Mouse (Mus musculus) intestine, embryonic 14.5 days (tissue): ENCODE measurements around the gene Ostm1. TPM values are rescaled to one million over a fixed set of nuclear protein-coding genes. Genes with fewer than 3 reads are reported as not detected.
A peak's percentile ranks its signal among the peaks of the same experiment; 100 is the strongest.

ENCODE experiments used
- ATAC-seq: fragments of 200-750 bp; cut with Nextera tagmentation; replicated peaks from 2 replicates; pipeline ENCODE4 v1.8.0; 2017; ENCODE audit warnings: low read depth, moderate number of reproducible peaks, moderate TSS enrichment, moderate library complexity; ENCODE audit not compliant: low FRiP score, low TSS enrichment
- DNase-seq: peaks from one replicate; pipeline ENCODE4 v3.0.0-alpha.2; 2018; ENCODE audit warnings: low spot score
- H3K27ac ChIP-seq: fragments of 300-500 bp; sonication (generic); 2 replicates; pipeline ENCODE4 v1.5.1; 2014; ENCODE audit warnings: low read depth, mild to moderate bottlenecking, control low read depth
- H3K27me3 ChIP-seq: fragments of 300-500 bp; sonication (generic); replicated peaks from 2 replicates; pipeline ENCODE4 v1.6.1; 2014; ENCODE audit warnings: low read length, control low read depth; ENCODE audit not compliant: control insufficient read depth, insufficient read depth
- H3K36me3 ChIP-seq: fragments of 300-500 bp; sonication (generic); 2 replicates; pipeline ENCODE4 v1.6.1; 2014; ENCODE audit warnings: low read length, control low read depth; ENCODE audit not compliant: control insufficient read depth, insufficient read depth
- H3K4me1 ChIP-seq: fragments of 300-500 bp; sonication (generic); replicated peaks from 2 replicates; pipeline ENCODE4 v1.6.1; 2014; ENCODE audit warnings: low read length, control low read depth, mixed read lengths; ENCODE audit not compliant: control insufficient read depth, insufficient read depth
- H3K4me2 ChIP-seq: fragments of 300-500 bp; sonication (generic); 2 replicates; pipeline ENCODE4 v1.6.1; 2014; ENCODE audit warnings: low read length
- H3K4me3 ChIP-seq: fragments of 300-500 bp; sonication (generic); 2 replicates; pipeline ENCODE4 v1.5.1; 2014; ENCODE audit warnings: low read depth, low read length, control low read depth, mixed read lengths
- H3K9ac ChIP-seq: fragments of 300-500 bp; sonication (generic); 2 replicates; pipeline ENCODE4 v1.6.1; 2014; ENCODE audit warnings: mild to moderate bottlenecking, low read length
- H3K9me3 ChIP-seq: fragments of 300-500 bp; sonication (generic); 2 replicates; pipeline ENCODE4 v1.6.1; 2016; ENCODE audit warnings: low read length, control low read depth; ENCODE audit not compliant: control insufficient read depth
- WGBS: fragments of 180-500 bp; shearing (Covaris S2); extraction: QIAGEN DNeasy Blood & Tissue Kit; methylation state at CpG from one replicate; pipeline ENCODE4 v1.1.7; 2014; 5-methylcytosine and 5-hydroxymethylcytosine counted together
- polyA plus RNA-seq: library from polyadenylated mRNA; unstranded; fragments of >200 nt; fragmentation: Nextera tagmentation; extraction: Ambion mirVana; gene quantifications from 2 replicates; pipeline ENCODE4 v1.2.1, GENCODE M21; 2014

The Ostm1 gene
- polyA plus RNA-seq, 1 experiment from 2014 or later, result 13.0 TPM

DNA sequence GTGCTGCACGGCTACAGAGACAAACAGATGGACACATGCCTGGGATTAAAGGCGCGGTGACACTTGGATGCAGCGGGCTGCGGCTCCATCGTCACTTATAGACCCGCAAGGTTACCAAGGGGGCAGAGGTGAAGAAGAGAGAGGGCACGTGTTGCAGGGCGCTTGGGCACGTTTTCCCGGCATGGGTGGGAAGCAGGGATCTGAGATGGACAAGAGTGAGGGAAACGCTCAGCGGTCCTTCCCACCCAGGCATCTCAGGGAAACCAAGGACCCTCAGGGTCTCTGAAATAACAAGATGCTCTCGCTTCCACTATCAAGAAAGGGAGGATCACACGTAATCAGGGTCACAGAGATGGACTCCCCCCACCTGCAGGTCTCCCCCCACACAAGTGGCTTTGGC lies 10.7 kb upstream of the Ostm1 start:
- no peak overlapping the region for H3K4me3 ChIP-seq
- DNase-seq, result no peak
- no peaks in the 10 kb centered on the region for H3K36me3 ChIP-seq
- no peaks in the 10 kb centered on the region for H3K9me3 ChIP-seq
- no peak overlapping the region for H3K4me2 ChIP-seq
- no peak for ATAC-seq
- no peak overlapping the region for H3K9ac ChIP-seq
- 2% methylated on average over 15 of the region's 15 CpGs for WGBS
- H3K27me3 ChIP-seq, result peaks cover 100% of the 10 kb centered on the region
- H3K27ac ChIP-seq, result no peak overlapping the region
- no peaks in the 10 kb centered on the region for H3K4me1 ChIP-seq

- WGBS, result 4% methylated on average over 10 of the region's 10 CpGs
- H3K4me1 ChIP-seq, result no peaks in the 10 kb centered on the region
Observed at GRCm38 (mm10) chr10:42574639-42575038, 9.0 kb upstream of the Ostm1 start.

DNA sequence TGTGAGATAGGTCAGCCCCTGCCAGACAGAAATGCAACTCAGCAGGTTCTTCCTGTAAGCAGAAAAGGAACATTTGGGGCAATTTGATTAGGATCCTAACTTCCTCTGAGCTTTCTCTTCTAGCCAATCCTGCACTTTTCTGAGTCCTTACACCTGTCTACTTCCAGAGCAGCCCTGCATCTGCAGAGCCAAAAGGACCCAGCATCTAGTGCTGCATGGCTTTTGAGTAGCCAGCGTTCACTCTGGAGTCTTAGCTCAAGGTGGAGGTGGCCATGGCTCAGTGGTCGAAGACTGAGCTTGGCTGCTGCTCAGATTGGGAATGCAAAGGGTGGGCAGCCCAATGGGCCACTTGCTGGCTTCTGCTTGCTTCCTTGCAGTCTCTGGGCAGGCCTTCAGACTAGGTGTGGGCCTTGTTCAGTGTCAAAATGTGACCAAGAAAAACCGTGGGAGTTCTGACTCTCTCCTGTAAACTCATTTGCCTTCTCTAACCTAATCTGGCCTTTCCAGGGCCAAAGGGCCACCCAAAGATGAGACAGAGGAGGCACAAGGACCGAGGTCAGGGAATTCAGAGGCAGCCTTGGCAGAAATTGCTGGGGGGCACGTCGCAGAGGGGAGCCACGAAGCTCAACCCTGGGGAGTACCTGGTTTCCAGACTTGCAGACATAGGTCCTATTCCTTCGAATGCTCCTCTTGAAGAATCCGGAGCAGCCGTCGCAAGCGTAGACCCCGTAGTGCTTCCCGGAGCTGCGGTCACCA lies 5.9 kb upstream of the Ostm1 start:
- DNase-seq (peak; percentile 53), ATAC-seq (no peak)
- no peaks in the 10 kb centered on the region for H3K36me3 ChIP-seq
- peaks cover 100% of the 10 kb centered on the region for H3K27me3 ChIP-seq
- no peak overlapping the region for H3K4me2 ChIP-seq
- WGBS, result 2% methylated on average over 15 of the region's 15 CpGs
- no peak overlapping the region for H3K9ac ChIP-seq
- no peaks in the 10 kb centered on the region for H3K9me3 ChIP-seq
- no peaks in the 10 kb centered on the region for H3K4me1 ChIP-seq
- no peak overlapping the region for H3K4me3 ChIP-seq
- no peak overlapping the region for H3K27ac ChIP-seq

More at GRCm38 (mm10) chr10:42574639-42575038, 9.0 kb upstream of the Ostm1 start:
- Histone ChIP-seq H3K4me3 (no peak overlapping the region), H3K9ac (no peak overlapping the region), H3K9me3 (no peaks in the 10 kb centered on the region), H3K27ac (no peak overlapping the region), H3K4me2 (no peak overlapping the region), H3K27me3 (peaks cover 100% of the 10 kb centered on the region), H3K36me3 (no peaks in the 10 kb centered on the region)
- ATAC-seq, result no peak
- DNase-seq, result peak; percentile 66

DNA sequence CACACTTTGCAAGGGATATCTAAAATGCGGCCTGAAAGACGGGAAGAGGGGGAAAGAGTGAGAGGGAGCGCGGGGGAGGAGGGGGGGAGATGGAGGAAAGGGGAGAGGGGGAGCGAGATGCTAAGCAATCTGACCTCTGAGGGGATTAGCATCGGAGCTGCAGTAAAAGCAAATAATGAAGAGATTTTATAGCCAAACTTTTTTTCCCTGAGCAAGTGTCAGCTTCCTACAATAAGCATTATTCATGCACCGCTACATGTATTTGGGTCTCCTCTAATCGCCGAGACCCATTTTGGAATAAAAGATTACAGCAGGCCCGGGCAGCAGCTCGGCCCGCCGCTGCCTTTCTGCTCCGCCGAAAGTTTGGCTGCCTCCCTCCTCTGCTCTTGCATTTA lies 5.3 kb upstream of the Ostm1 start:
- Histone ChIP-seq H3K27me3 (peaks cover 100% of the 10 kb centered on the region), H3K9me3 (no peaks in the 10 kb centered on the region), H3K9ac (no peak overlapping the region), H3K36me3 (no peaks in the 10 kb centered on the region), H3K4me1 (no peaks in the 10 kb centered on the region), H3K4me2 (no peak overlapping the region), H3K27ac (no peak overlapping the region), H3K4me3 (no peak overlapping the region; the same call in 1 of the 2 replicates)
- WGBS, result 2% methylated on average over 15 of the region's 15 CpGs
- ATAC-seq (no peak), DNase-seq (peak; percentile 52)

- Histone ChIP-seq H3K4me1 (no peaks in the 10 kb centered on the region), H3K9me3 (no peaks in the 10 kb centered on the region), H3K4me2 (no peak overlapping the region), H3K27ac (no peak overlapping the region), H3K36me3 (no peaks in the 10 kb centered on the region), H3K9ac (no peak overlapping the region), H3K27me3 (peaks cover 100% of the 10 kb centered on the region), H3K4me3 (no peak overlapping the region; the same call in 1 of the 2 replicates)
- 1% methylated on average over 22 of the region's 22 CpGs for WGBS
- ATAC-seq (no peak), DNase-seq (peak; percentile 53)
Observed at GRCm38 (mm10) chr10:42578698-42579474, 4.7 kb upstream of the Ostm1 start.

- no peak overlapping the region for H3K4me2 ChIP-seq
- no peaks in the 10 kb centered on the region for H3K9me3 ChIP-seq
- no peak overlapping the region for H3K4me3 ChIP-seq
- no peak overlapping the region for H3K27ac ChIP-seq
- no peaks in the 10 kb centered on the region for H3K4me1 ChIP-seq
- H3K9ac ChIP-seq, result no peak overlapping the region
- ATAC-seq (0 out of 2 replicates have a peak, but pooled peaks have one; percentile 48), DNase-seq (no peak)
- H3K36me3 ChIP-seq, result no peaks in the 10 kb centered on the region
- under 1% methylated on average over 36 of the region's 41 CpGs for WGBS
- H3K27me3 ChIP-seq, result peaks cover 100% of the 10 kb centered on the region
Observed at GRCm38 (mm10) chr10:42579475-42580130, 4.0 kb upstream of the Ostm1 start.

DNA sequence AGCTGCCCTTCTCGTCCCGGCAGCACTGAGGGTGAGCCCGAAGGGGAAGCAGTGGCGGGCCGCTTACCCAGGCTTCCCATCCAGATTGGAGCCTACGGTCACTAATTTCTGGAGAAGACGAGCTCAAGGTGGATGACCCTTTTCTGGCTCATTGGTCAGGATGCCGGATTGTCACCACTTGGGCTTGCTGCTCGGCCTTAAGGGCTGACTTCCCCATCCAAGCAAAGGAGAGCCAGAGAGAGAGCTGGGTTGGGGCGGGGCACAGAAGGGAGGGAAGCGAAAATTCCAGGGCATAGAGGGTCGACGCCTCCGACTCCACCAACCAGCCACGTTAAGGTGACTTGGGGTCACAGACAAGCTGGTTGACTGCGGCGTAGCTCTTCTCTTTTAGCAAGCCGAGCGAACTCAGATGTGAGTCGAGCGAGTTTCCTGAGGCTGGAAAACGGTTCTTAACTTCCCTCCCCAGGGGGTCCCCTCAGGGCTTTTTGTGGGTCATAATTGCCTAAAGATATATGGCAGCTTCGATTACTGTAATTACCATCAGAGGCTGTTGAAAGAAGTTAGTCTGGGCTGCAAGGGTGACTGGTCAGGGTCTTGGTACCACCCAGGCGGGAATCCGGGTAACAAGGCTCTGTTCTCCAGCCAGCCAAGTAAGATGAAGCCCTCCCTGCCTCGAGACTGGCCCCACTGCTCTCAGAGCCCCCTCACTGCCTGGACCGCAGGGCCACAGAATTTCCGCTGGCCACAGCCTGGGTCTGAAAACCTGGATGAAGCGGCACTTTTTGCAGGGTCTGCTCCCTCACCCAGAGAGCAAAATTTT lies 3.3 kb upstream of the Ostm1 start:
- no peaks in the 10 kb centered on the region for H3K36me3 ChIP-seq
- no peaks in the 10 kb centered on the region for H3K4me1 ChIP-seq
- H3K4me2 ChIP-seq, result no peak overlapping the region
- ATAC-seq (no peak), DNase-seq (no peak)
- WGBS, result under 1% methylated on average over 29 of the region's 29 CpGs
- H3K9me3 ChIP-seq, result no peaks in the 10 kb centered on the region
- H3K27ac ChIP-seq, result no peak overlapping the region
- no peak overlapping the region for H3K9ac ChIP-seq
- no peak overlapping the region for H3K4me3 ChIP-seq
- peaks cover 100% of the 10 kb centered on the region for H3K27me3 ChIP-seq

DNA sequence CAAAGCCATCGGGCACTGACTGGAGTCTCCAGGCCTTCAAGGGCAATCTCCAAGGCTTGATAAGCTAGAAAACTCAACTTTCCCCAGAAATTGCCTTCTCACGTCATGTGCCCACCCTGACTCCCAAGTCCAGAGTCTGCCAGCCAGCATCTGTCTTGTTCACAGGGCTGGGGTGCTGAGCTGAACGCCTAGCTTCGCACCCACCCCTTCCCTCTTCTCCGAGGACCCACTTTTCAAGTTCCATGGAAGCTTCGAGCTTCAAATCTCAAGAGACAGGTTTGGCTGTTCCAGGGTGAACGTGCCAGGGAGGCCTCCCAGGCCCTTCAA lies 2.7 kb upstream of the Ostm1 start:
- Histone ChIP-seq H3K9me3 (no peaks in the 10 kb centered on the region), H3K36me3 (no peaks in the 10 kb centered on the region), H3K4me2 (no peak overlapping the region), H3K27ac (no peak overlapping the region), H3K4me3 (no peak overlapping the region), H3K27me3 (peaks cover 100% of the 10 kb centered on the region), H3K9ac (no peak overlapping the region), H3K4me1 (no peaks in the 10 kb centered on the region)
- ATAC-seq (no peak), DNase-seq (peak; percentile 58)
- under 1% methylated on average over 7 of the region's 7 CpGs for WGBS
